Mouse (Mus musculus): ENCODE data around the gene Kcng1. TPM values are rescaled to one million over a fixed set of nuclear protein-coding genes. Genes with fewer than 3 reads are reported as not detected.
A peak's percentile ranks its signal among the peaks of the same experiment; 100 is the strongest.

Kcng1 gene
- polyA plus RNA-seq, 1 experiment: 12.4 TPM

- DNase-seq (ENCODE audit: extremely low spot score in 1 of 2, low spot score in 1 of 2): peak; percentile 61 to 75
Measured at GRCm38 (mm10) chr2:168260900-168261299, 20.6 kb downstream of the Kcng1 start.

GRCm38 (mm10) chr2:168260124-168260523, 21.4 kb downstream of the Kcng1 start:
- no peak for DNase-seq (ENCODE audit: extremely low spot score in 1 of 2, low spot score in 1 of 2)

DNA sequence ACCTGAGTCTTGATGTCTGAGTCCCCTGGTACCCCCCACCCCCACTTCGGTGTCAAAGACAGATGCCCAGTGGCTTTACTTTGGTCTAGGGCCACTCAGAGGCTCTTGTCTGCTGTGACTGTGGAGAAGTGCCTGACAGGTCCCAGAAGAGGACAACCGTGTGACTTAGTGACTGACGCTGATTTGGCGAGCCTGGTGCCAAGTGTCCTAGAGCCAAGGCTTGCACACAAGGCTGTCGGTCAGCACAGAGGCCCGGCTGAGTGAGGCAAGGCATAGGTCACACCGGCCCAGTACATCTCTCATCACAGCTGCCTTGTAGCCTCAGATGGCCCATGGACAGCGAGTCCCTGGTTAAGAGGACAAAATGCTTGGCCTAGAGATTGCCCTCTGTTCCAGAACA, 22.5 kb downstream of the Kcng1 start:
- DNase-seq (ENCODE audit: extremely low spot score in 1 of 2, low spot score in 1 of 2): no peak

- no peak for DNase-seq (ENCODE audit: extremely low spot score in 1 of 2, low spot score in 1 of 2)
Measured at GRCm38 (mm10) chr2:168257188-168257587, 24.3 kb downstream of the Kcng1 start.

DNA sequence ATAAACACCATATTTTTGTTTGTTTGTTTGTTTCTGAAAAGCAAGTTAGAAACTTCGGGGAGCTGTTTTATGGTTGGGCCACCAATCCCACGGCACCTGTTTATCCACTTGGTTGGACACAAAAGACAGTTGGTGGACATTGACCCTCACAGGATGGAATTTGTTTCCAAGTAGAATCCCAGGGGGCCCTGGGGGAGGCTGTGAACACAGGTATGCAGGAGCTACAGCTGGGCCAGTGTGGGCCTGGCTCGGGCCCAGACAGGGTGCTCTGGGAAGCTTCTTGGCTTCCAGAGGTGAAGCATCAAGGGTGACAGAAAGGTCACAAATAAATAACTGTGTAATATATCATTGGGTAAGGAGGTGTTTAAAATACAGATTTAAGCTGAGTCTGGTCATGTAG, 25.0 kb downstream of the Kcng1 start:
- no peak for DNase-seq (ENCODE audit: extremely low spot score in 1 of 2, low spot score in 1 of 2)

DNA sequence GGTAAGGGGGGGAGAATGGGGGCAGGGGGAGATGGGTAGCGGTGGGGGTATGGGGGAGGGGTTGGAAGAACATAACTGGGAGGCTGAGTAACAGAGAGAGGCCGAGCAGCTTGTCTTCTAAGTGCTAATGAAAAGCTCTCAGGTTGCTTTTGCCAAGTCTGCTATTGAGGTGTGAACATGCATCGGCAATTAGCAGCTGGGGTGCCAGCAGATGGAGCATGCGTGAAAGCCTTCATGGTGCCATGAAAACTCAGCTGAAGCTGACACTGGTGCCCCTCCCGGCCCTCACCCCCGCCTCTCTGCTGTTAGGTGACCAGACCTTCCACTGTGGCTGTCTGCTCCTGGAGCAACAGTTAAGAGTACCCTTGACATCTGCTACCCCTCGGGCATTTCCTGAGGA, 27.7 kb downstream of the Kcng1 start:
- peak; percentile 28 to 63 for DNase-seq (ENCODE audit: extremely low spot score in 1 of 2, low spot score in 1 of 2)

DNA sequence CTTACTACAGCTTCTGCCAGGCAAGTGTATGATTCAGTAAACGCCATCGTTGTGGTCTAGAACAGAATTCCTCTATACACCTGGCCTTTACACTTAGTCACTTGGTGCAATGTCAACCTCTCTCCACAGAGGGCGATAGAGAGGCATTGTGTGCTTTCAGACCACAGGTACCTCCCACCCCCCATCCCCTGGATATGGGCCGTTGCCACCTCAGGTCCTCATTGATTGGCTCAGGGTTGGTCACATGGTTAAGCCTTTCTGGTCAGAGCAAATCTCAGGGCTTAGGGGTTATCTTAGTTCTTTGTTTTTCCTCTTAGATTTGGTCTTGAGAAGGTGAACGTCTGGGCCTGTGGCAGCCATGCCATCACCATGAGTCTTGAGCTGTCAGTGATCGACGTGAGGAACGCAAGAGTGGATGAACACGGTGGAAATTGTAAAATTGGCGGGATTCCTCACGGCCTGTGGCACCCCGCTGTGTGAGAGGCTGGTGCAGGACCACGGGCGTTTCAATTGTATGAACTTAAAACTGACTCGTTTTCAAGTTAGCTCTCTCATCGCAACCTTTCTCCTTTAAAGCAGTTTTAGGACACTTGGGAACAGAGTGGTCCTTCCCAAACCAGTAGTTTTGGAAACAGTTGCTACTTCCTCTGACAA, 28.8 kb downstream of the Kcng1 start:
- DNase-seq (ENCODE audit: extremely low spot score in 1 of 2, low spot score in 1 of 2): peak in 1 of 2 experiments; percentile 54

DNA sequence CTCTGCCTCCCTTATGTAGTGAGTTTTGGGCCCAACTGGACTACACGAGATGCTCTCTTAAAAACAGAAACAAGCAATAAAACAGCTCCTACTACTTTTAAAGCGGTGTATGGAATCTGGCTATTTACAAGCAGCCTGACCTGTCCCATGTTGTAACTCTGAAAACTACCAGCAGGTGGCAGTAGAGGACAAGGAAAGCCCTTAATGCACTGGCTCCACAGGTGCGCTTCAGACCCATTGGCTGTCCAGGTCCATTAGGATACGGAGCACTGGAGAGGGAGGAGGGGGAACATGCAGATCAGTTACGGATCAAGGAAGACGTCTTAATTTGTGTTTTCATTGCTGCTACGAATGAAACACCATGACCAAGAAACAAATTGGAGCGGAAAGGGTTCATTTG, 31.3 kb downstream of the Kcng1 start:
- peak; percentile 73 to 97 for DNase-seq (ENCODE audit: extremely low spot score in 1 of 2, low spot score in 1 of 2)

GRCm38 (mm10) chr2:168248856-168249245, 32.7 kb downstream of the Kcng1 start:
- DNase-seq (ENCODE audit: extremely low spot score in 1 of 2, low spot score in 1 of 2): no peak

- no peak for DNase-seq (ENCODE audit: extremely low spot score in 1 of 2, low spot score in 1 of 2)
Measured at GRCm38 (mm10) chr2:168248167-168248855, 33.2 kb downstream of the Kcng1 start.

DNA sequence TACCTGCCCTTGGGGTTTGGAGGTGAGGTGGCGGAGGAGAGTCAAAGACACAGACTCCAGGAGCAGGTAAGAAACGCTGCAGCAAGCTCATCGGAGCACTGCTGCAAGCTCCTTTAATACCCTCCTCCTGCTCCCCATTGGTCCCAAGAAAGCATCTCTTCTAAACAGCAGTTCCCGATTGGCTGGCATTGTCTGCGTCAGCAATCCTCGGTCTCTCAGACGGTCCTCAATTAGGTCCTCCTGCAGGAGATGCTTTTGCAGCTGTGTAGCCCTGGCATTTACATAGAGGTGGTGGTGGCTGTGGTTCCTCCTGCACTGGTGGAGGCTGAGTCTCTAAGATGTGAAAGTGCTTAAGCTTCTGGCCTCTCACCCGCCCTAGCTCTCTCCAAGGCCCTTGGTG, 36.0 kb downstream of the Kcng1 start:
- DNase-seq (ENCODE audit: extremely low spot score in 1 of 2, low spot score in 1 of 2): no peak

- no peak for DNase-seq (ENCODE audit: extremely low spot score in 1 of 2, low spot score in 1 of 2)
Measured at GRCm38 (mm10) chr2:168243278-168243677, 38.3 kb downstream of the Kcng1 start.

DNA sequence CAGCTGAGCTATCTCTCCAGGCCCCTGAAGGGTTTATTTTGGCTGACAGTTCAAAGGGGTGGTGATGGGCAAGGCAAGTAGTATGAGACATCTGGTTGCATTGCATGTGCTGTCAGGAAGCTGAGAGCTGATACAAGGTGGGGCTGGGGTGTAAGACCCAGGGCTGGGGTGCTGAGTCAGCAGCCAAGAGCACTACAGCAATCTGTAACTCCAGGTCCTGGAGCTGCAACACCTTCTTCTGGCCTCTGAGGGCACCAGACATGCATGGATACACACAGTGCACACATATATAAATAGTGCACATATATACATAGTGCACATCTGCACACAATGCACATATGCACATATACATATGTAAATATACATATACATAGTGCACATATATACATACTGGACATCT, 38.7 kb downstream of the Kcng1 start:
- DNase-seq (ENCODE audit: extremely low spot score in 1 of 2, low spot score in 1 of 2): no peak

DNA sequence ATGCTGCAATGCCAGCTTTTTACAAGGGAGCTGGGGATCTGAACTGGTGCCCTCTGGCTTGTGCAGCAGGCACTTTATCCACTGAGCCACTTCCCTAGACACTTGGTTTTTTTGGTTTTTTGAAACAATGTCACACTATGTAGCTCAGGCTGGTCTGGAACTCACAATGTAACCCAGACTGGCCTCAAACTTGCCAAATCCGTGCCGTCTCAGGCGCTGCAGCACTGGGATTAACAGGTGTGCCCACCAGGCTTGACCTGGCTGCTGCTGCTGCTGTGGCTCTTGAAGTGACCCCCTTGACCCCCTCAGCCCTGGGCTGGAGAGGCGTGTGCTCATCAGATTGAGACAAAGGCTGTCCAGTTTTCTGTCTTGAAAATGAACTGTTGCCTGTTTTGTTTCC, 43.2 kb downstream of the Kcng1 start:
- DNase-seq (ENCODE audit: extremely low spot score in 1 of 2, low spot score in 1 of 2): no peak

- no peak for DNase-seq (ENCODE audit: extremely low spot score in 1 of 2, low spot score in 1 of 2)
Measured at GRCm38 (mm10) chr2:168233286-168233685, 48.2 kb downstream of the Kcng1 start.

GRCm38 (mm10) chr2:168231471-168231829, 50.1 kb downstream of the Kcng1 start:
- no peak for DNase-seq (ENCODE audit: extremely low spot score in 1 of 2, low spot score in 1 of 2)

GRCm38 (mm10) chr2:168230773-168231470, 50.6 kb downstream of the Kcng1 start:
- no peak for DNase-seq (ENCODE audit: extremely low spot score in 1 of 2, low spot score in 1 of 2)

- peak; percentile 74 to 89 for DNase-seq (ENCODE audit: extremely low spot score in 1 of 2, low spot score in 1 of 2)
Measured at GRCm38 (mm10) chr2:168230026-168230728, 51.4 kb downstream of the Kcng1 start, which contains the start of the genes Gm20716, Dpm1 and Mocs3. Gene Gm20716 (minus strand): TSS chr2:168230364. Gene Dpm1 (minus strand): TSS chr2:168230591. Gene Mocs3 (plus strand): TSS chr2:168230622.

GRCm38 (mm10) chr2:168229116-168230025, 52.2 kb downstream of the Kcng1 start:
- peak in 1 of 2 experiments; percentile 53 for DNase-seq (ENCODE audit: extremely low spot score in 1 of 2, low spot score in 1 of 2)

- no peak for DNase-seq (ENCODE audit: extremely low spot score in 1 of 2, low spot score in 1 of 2)
Measured at GRCm38 (mm10) chr2:168223326-168223725, 58.2 kb downstream of the Kcng1 start.
